Mouse (Mus musculus) cerebellum, adult 2 months (tissue): Measurements from ENCODE around the gene Ttn.

Experiments
- CTCF ChIP-seq: fragments of 200-500 bp; IDR thresholded peaks from 2 replicates; pipeline ENCODE4 v1.5.1; 2011; ENCODE audit warnings: low read depth, mild to moderate bottlenecking, control low read depth, low read length, moderate library complexity, borderline replicate concordance; ENCODE audit not compliant: insufficient read depth
- POLR2A ChIP-seq: fragments of 200-500 bp; IDR thresholded peaks from 2 replicates; pipeline ENCODE4 v1.6.1; 2011; ENCODE audit warnings: low read length, control low read depth, borderline replicate concordance; ENCODE audit not compliant: insufficient read depth

- TF ChIP-seq CTCF (no peak), POLR2A (no peak)
Measured at GRCm38 (mm10) chr2:76928298-76928697, 54.0 kb downstream of the Ttn start.
